Mouse (Mus musculus) mouse trophoblast stem cell (cell line): ENCODE data around the gene Padi3.

Experiments
- in situ Hi-C, 2 experiments: fragments of 300-500 bp; cut with MseI, MboI; formaldehyde crosslinking; loops; 2 replicates in 1 of 2; 3 replicates in 1 of 2; pipeline ENCODE4 v1.15.1; 2025

Padi3 gene

GRCm38 (mm10) chr4:140810458-140811260 is at the start of gene Padi3:
Padi3 (minus strand) TSS chr4:140810648.
- in situ Hi-C loops, result no loop called here

- in situ Hi-C loops, result no loop called here
These were observed 48.8 kb upstream of the Padi3 start for GRCm38 (mm10) chr4:140859291-140859690.

- in situ Hi-C loops, result no loop called here
These were observed 47.4 kb upstream of the Padi3 start for GRCm38 (mm10) chr4:140857813-140858212.

- in situ Hi-C loops, result no loop called here
These were observed 46.6 kb upstream of the Padi3 start for GRCm38 (mm10) chr4:140857041-140857440.

- in situ Hi-C loops, result no loop called here
These were observed 44.7 kb upstream of the Padi3 start for GRCm38 (mm10) chr4:140855151-140855550.

GRCm38 (mm10) chr4:140854455-140854864 is 44.0 kb upstream of the Padi3 start:
- in situ Hi-C loops, result no loop called here

- in situ Hi-C loops, result no loop called here
These were observed 43.2 kb upstream of the Padi3 start for GRCm38 (mm10) chr4:140853626-140854025.

GRCm38 (mm10) chr4:140849310-140849709 is 38.9 kb upstream of the Padi3 start:
- in situ Hi-C loops, result no loop called here

GRCm38 (mm10) chr4:140845666-140846065 is 35.2 kb upstream of the Padi3 start, which contains the start of gene Padi1:
Padi1 (minus strand) TSS chr4:140845778.
- in situ Hi-C loops, result no loop called here

GRCm38 (mm10) chr4:140844991-140845390 is 34.5 kb upstream of the Padi3 start:
- in situ Hi-C loops, result no loop called here

- in situ Hi-C loops, result no loop called here
These were observed 33.3 kb upstream of the Padi3 start for GRCm38 (mm10) chr4:140843670-140844280.

GRCm38 (mm10) chr4:140842909-140843308 is 32.5 kb upstream of the Padi3 start:
- in situ Hi-C loops, result no loop called here

GRCm38 (mm10) chr4:140837879-140838278 is 27.4 kb upstream of the Padi3 start:
- in situ Hi-C loops, result no loop called here

GRCm38 (mm10) chr4:140836208-140836866 is 25.9 kb upstream of the Padi3 start:
- in situ Hi-C loops, result no loop called here

- in situ Hi-C loops, result no loop called here
These were observed 25.2 kb upstream of the Padi3 start for GRCm38 (mm10) chr4:140835682-140836081.

- in situ Hi-C loops, result no loop called here
These were observed 24.0 kb upstream of the Padi3 start for GRCm38 (mm10) chr4:140834327-140834934.

- in situ Hi-C loops, result no loop called here
These were observed 22.4 kb upstream of the Padi3 start for GRCm38 (mm10) chr4:140832821-140833220.

- in situ Hi-C loops, result no loop called here
These were observed 21.4 kb upstream of the Padi3 start for GRCm38 (mm10) chr4:140831808-140832207.

GRCm38 (mm10) chr4:140827237-140827636 is 16.8 kb upstream of the Padi3 start:
- in situ Hi-C loops, result no loop called here

- in situ Hi-C loops, result no loop called here
These were observed 15.5 kb upstream of the Padi3 start for GRCm38 (mm10) chr4:140825942-140826341.

- in situ Hi-C loops, result no loop called here
These were observed 11.5 kb upstream of the Padi3 start for GRCm38 (mm10) chr4:140821988-140822387.

GRCm38 (mm10) chr4:140817413-140817812 is 7.0 kb upstream of the Padi3 start:
- in situ Hi-C loops, result no loop called here
